Mouse (Mus musculus) frontal cortex, postnatal 36 days (tissue): Measurements from ENCODE around the gene Cntnap5a.

Experiments
- DNase-seq, 2 experiments: peaks; one replicate each; pipeline ENCODE4 v3.0.0; 2022; ENCODE audit warnings: low spot score in 2 of 2

Gene Cntnap5a

GRCm38 (mm10) chr1:115684518-115685368 is at the start of gene Cntnap5a:
Gene Cntnap5a (plus strand): TSS chr1:115684756.
- peak; percentile 67 to 70 for DNase-seq

- peak in 1 of 2 experiments; percentile 12 for DNase-seq
These were observed 37.6 kb upstream of the Cntnap5a start for GRCm38 (mm10) chr1:115646921-115647320.

DNA sequence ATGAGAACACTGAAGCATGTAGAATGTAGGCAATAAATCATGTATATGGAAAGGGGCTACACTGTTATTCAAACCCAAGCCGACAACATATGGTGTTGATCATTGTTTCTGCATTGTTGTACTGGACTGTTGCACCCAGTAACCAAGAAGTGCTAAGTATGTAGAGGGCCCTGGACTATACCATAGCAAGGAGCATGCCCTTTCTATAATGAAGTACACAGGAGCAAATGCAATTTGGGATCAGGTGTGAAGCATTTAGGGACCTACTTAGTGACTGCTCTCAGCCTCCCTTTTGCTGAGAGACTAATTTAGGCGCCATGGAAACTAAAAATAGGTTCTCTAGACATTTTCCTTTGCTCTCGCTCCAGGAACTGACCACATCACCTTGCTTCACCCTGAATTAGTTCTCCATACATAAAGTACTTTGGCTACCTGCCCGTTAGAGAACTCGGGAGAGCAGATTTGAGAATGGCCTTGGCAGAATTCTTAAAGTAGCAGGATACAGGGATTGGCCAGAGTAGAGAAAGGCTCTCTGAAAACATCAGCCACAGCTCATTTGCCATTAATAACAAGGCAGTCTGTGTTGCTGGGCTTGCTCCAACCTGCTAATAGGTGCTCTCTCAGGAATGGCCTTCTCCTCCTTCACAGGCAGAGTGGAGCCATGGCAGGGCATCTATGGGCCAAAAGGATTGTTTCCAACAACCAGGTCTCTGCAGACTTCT is 26.1 kb upstream of the Cntnap5a start:
- DNase-seq = no peak

- no peak for DNase-seq
These were observed 1.9 kb downstream of the Cntnap5a start for GRCm38 (mm10) chr1:115686494-115686893.

DNA sequence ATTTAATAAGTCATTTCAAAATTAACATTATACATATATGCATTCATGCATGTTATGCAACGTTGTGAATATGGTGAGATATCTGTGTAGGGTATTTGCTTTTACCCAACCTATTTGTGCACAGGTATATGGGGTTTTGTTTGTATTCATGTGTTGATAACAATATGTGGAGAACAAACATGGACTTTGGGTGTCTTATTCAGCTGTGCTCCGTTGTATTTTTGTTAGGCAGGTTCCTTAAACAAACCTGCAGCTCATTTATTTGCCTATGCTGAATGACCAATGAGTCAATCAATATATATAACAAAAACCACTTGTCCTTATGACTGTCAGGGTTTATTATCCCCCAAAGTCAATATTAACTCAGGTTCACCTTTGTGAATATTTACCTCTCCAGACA is 15.2 kb downstream of the Cntnap5a start:
- DNase-seq = no peak

- DNase-seq = no peak
These were observed 58.0 kb downstream of the Cntnap5a start for GRCm38 (mm10) chr1:115742556-115742955.

DNA sequence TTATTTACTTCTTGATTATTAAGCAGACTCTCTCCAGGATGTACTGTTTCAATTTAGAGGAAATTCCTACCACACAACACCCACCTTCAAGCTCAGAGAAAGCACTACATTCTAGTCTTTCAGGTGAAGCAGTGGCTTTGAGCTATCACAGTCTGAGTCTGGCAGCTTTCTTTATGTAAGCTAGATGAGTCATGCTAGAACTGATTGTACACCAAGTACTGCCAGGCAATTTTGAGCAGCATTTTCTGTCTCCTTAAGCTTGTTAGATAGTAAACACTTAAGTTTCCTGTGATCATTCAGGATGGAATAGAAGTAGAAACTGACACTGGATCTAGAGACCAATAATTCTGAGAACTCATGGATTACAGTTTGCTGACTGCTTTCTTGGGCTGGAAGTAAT is 61.0 kb downstream of the Cntnap5a start:
- DNase-seq = peak; percentile 17 to 38

GRCm38 (mm10) chr1:115784737-115785136 is 100.2 kb downstream of the Cntnap5a start:
- no peak for DNase-seq

DNA sequence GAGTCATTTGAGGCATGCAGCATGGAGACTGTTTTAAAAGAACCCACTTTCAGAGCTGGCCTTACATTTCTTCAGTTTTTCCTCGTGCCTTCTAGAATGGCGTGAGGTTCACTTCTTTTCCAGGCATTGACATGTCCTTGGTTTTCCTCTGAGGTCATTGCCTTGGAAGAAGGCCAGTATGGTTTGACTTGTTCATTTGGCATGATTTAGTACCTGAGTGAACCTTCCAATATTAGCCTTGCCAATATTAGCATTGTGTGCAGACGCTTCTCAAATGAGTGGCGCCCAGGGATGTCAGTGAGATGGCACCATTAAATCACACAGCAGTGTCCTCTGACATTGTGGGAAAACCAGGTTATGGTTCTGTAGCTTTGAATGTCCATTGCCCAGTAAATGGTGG is 158.0 kb downstream of the Cntnap5a start:
- DNase-seq = no peak

DNA sequence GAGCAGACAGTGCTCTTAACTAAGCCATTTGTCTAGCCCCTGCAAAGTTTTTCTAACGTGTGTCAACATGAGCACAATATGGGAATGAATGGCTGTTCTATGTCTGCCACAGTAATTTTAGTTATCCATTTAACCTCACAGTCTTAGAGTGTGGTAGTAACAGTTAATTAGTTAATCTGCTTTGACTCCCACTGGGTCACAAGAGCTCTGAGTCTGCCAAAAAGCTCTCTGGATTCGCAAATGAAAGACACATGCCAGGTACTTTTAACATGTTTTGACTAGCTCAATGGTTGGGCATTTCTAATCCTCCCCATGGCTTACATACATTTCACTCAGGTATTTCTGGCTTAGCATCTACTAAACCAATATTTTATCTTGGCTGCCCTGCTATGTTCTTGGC is 163.0 kb downstream of the Cntnap5a start:
- no peak for DNase-seq

DNA sequence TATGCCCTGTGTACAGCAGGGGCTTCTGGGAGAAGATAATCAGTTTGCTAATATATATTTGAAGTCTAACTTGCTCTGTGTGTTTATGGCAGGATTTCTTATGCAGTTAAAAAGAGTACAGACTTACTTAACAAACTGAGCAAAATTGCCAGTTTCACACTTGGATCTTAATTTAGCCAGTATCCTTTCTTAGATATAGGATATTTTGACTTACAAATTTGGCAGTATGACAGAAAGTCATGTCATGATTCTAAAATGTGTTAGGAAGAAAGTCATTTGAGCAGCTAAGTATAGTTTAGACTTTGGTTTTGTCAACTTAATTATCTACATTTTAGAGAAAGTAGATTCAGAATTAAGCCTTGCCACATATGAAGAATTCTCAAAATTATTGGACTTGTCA is 167.7 kb downstream of the Cntnap5a start:
- no peak for DNase-seq

GRCm38 (mm10) chr1:115918396-115918795 is 233.8 kb downstream of the Cntnap5a start:
- no peak for DNase-seq

GRCm38 (mm10) chr1:115925953-115926665 is 241.6 kb downstream of the Cntnap5a start:
- DNase-seq = no peak

- peak in 1 of 2 experiments; percentile 35 for DNase-seq
These were observed 247.5 kb downstream of the Cntnap5a start for GRCm38 (mm10) chr1:115932045-115932444.

- DNase-seq = peak; percentile 8 to 26
These were observed 261.3 kb downstream of the Cntnap5a start for GRCm38 (mm10) chr1:115945892-115946291.

- no peak for DNase-seq
These were observed 272.0 kb downstream of the Cntnap5a start for GRCm38 (mm10) chr1:115956528-115956927.

- DNase-seq = peak; percentile 6 to 35
These were observed 280.5 kb downstream of the Cntnap5a start for GRCm38 (mm10) chr1:115964993-115965575.

DNA sequence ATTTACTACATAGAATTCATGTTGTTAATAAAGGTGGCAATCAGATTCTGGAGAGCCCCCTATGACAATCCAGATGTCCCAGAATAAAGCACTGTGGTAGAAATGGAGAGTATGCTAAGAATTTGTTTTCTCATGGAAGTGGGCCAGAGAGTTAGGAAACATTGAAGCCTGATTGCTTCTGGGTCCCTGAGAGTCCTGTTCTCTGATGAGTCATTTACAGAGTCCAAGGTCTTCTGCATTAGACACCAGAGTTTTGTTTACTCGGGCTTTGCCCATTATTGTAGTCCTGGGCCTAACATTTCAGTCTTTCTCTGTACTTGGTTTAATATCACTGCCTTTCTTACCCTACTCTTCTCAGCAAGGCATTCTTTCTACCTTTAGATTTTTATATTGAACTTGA is 305.6 kb downstream of the Cntnap5a start:
- DNase-seq = no peak

DNA sequence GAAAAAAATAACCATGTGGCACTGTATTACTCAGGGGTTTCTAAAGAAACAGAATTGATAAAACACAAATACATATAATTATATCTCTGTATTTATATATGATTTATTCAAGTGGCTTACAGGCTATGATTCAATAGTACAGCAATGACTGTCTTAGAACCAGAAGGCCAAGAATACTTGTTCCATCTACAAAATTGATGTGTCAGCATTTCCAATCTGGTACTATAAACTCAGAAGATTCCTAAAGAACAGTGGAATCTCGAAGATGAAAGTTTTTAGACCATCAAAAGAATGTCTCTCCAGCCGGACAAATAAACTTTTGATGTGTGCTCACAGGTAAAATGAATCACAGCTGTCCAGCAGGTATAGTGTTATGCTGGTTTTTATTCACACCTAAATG is 331.2 kb downstream of the Cntnap5a start:
- no peak for DNase-seq

DNA sequence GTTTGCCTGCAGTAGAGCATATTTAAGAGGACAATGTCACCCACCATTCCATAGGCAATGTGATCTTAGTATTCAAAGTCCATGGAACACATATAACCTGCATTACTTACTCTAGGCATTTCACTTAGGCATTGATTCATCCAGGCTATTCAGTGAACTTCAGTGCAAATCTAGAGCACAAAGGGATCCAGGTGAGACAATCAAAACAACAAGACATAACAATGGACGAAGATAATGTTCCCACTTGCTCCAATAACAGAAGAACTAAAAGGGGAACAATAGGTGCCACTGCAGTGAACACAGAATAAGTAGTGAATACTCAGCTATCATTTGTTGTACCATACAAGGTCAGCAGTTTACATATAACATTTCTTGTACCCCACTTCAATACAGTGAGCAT is 345.1 kb downstream of the Cntnap5a start:
- DNase-seq = no peak

DNA sequence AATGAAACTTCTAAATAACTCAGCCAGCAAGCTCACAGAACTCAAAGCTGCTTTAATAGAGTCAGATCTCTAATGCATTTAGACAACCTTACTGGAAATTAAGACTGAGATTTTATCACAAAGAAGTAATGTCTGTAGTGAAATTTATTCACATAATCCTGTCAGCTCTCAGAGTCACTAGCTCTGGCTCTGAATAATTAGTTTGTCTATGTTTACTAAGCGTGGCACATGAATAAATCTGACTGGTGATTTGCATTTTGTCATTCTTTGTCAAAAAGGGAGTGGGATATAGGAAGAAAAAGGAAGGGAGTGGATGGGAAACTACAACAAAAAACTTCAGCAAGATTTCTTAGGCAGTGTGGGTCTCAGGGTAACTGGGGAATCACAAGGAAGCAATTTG is 351.3 kb downstream of the Cntnap5a start:
- no peak for DNase-seq

DNA sequence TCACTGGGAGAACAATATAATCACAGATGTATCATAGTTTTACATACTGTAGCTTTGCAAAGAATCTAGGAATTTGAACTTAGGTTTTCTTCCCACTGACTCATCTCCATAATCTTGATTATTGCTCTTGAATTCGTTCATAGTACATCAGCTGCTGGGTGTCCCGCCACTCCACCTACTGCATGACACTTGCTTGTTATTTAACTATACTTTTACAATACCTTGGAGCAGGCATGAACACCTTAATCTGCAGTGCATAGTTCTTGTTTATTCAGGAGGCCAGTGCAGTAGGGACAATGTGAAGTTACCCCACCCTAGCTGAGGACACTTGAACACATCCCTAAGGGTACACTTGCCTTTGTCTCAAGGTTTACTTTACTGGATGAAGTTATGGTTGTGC is 352.3 kb downstream of the Cntnap5a start:
- no peak for DNase-seq
